Mouse (Mus musculus) MEL (cell line): Measurements from ENCODE around the gene Gm49369. TPM values are rescaled to one million over a fixed set of nuclear protein-coding genes. Genes with fewer than 3 reads are reported as not detected.

ENCODE experiments used
- DNase-seq: peaks from one replicate; pipeline ENCODE4 v3.0.0; 2011; ENCODE audit warnings: low read depth, low spot score
- H3K27ac ChIP-seq: 2 replicates; pipeline ENCODE4 v1.5.1; 2012; ENCODE audit warnings: low read depth, mild to moderate bottlenecking, control low read depth, low read length, moderate library complexity; ENCODE audit not compliant: control insufficient read depth
- H3K27me3 ChIP-seq, 2 experiments: fragments of 150-350 bp in 1 of 2; sonication (generic) in 1 of 2; 2 replicates each; pipeline ENCODE4 v1.6.1; 2012; ENCODE audit warnings: low read length in 2 of 2, mild to moderate bottlenecking in 2 of 2, improper control_type of control experiment in 1 of 2, moderate library complexity in 1 of 2; ENCODE audit not compliant: insufficient read depth in 2 of 2, control insufficient read depth in 1 of 2
- H3K36me3 ChIP-seq, 2 experiments: 2 replicates each; pipeline ENCODE4 v1.6.1; 2012 to 2014; ENCODE audit warnings: low read length in 2 of 2, improper control_type of control experiment in 1 of 2, inconsistent platforms in 1 of 2, mild to moderate bottlenecking in 1 of 2; ENCODE audit not compliant: insufficient read depth in 2 of 2, control insufficient read depth in 1 of 2
- H3K4me1 ChIP-seq, 2 experiments: fragments of 150-350 bp in 1 of 2; sonication (generic) in 1 of 2; 2 replicates each; pipeline ENCODE4 v1.6.1; 2012; ENCODE audit warnings: low read length in 2 of 2, improper control_type of control experiment in 1 of 2, mild to moderate bottlenecking in 1 of 2; ENCODE audit not compliant: insufficient read depth in 2 of 2, control insufficient read depth in 1 of 2
- H3K4me3 ChIP-seq, 2 experiments: fragments of 150-350 bp in 1 of 2; sonication (generic) in 1 of 2; 2 replicates each; pipeline ENCODE4 v1.5.1; 2012; ENCODE audit warnings: low read depth in 2 of 2, low read length in 2 of 2, mild to moderate bottlenecking in 2 of 2, moderate library complexity in 2 of 2, control low read depth in 1 of 2, improper control_type of control experiment in 1 of 2; ENCODE audit not compliant: control insufficient read depth in 1 of 2, insufficient read depth in 1 of 2
- H3K79me2 ChIP-seq: 2 replicates; pipeline ENCODE4 v1.6.1; 2012; ENCODE audit warnings: mild to moderate bottlenecking, low read length, moderate library complexity; ENCODE audit not compliant: control insufficient read depth, poor library complexity, insufficient read depth
- H3K9ac ChIP-seq: 2 replicates; pipeline ENCODE4 v1.6.1; 2012; ENCODE audit warnings: low read depth, mild to moderate bottlenecking, control low read depth, low read length, moderate library complexity; ENCODE audit not compliant: control insufficient read depth, poor library complexity, severe bottlenecking
- H3K9me3 ChIP-seq: fragments of 150-350 bp; sonication (generic); replicated peaks from 2 replicates; pipeline ENCODE4 v1.6.1; 2012; ENCODE audit warnings: mild to moderate bottlenecking, low read length, improper control_type of control experiment, moderate library complexity; ENCODE audit not compliant: insufficient read depth
- BHLHE40 ChIP-seq: IDR thresholded peaks from 2 replicates; pipeline ENCODE4 v1.6.1; 2012; ENCODE audit warnings: low read depth, mild to moderate bottlenecking, inconsistent platforms, low read length, improper control_type of control experiment, borderline replicate concordance
- CHD1 ChIP-seq: IDR thresholded peaks from 2 replicates; pipeline ENCODE4 v1.6.1; 2012; ENCODE audit warnings: low read depth, mild to moderate bottlenecking, inconsistent platforms, low read length, improper control_type of control experiment
- CTCF ChIP-seq, 3 experiments: IDR thresholded peaks in 2 of 3; conservative IDR thresholded peaks in 1 of 3; 2 replicates each; pipeline ENCODE4 v1.5.1; 2011 to 2012; ENCODE audit warnings: low read length in 3 of 3, low read depth in 2 of 3, mild to moderate bottlenecking in 2 of 3, improper control_type of control experiment in 1 of 3, inconsistent platforms in 1 of 3, mixed read lengths in 1 of 3, moderate library complexity in 1 of 3; ENCODE audit not compliant: control insufficient read depth in 1 of 3, insufficient read depth in 1 of 3, poor library complexity in 1 of 3, severe bottlenecking in 1 of 3
- ETS1 ChIP-seq: IDR thresholded peaks from 2 replicates; pipeline ENCODE4 v1.6.1; 2012; ENCODE audit warnings: low read depth, mild to moderate bottlenecking, inconsistent platforms, low read length, improper control_type of control experiment, moderate library complexity
- HCFC1 ChIP-seq: IDR thresholded peaks from 2 replicates; pipeline ENCODE4 v1.6.1; 2012; ENCODE audit warnings: low read depth, mild to moderate bottlenecking, inconsistent platforms, low read length, improper control_type of control experiment, moderate library complexity
- JUND ChIP-seq: IDR thresholded peaks from 2 replicates; pipeline ENCODE4 v1.6.1; 2011; ENCODE audit warnings: low read depth, mild to moderate bottlenecking, improper control_type of control experiment, low read length
- KAT2A ChIP-seq: conservative IDR thresholded peaks from 2 replicates; pipeline ENCODE4 v1.6.1; 2012; ENCODE audit warnings: low read depth, low read length, improper control_type of control experiment, inconsistent platforms
- MAFK ChIP-seq: IDR thresholded peaks from 2 replicates; pipeline ENCODE4 v1.6.1; 2011; ENCODE audit warnings: low read depth, mild to moderate bottlenecking, low read length, improper control_type of control experiment, borderline replicate concordance
- MAX ChIP-seq: IDR thresholded peaks from 2 replicates; pipeline ENCODE4 v1.6.1; 2011; ENCODE audit warnings: low read length, improper control_type of control experiment
- MAZ ChIP-seq: IDR thresholded peaks from 2 replicates; pipeline ENCODE4 v1.6.1; 2012; ENCODE audit warnings: low read depth, mild to moderate bottlenecking, inconsistent platforms, low read length, improper control_type of control experiment
- MXI1 ChIP-seq: IDR thresholded peaks from 2 replicates; pipeline ENCODE4 v1.6.1; 2011; ENCODE audit warnings: mild to moderate bottlenecking, low read depth, low read length, improper control_type of control experiment
- NELFE ChIP-seq: IDR thresholded peaks from 2 replicates; pipeline ENCODE4 v1.6.1; 2011; ENCODE audit warnings: low read depth, low read length, improper control_type of control experiment
- TAL1 ChIP-seq: IDR thresholded peaks from 2 replicates; pipeline ENCODE4 v1.6.1; 2012; ENCODE audit warnings: mild to moderate bottlenecking, inconsistent platforms, low read length, moderate library complexity, mixed read lengths
- TBP ChIP-seq: IDR thresholded peaks from 2 replicates; pipeline ENCODE4 v1.8.0; 2011; ENCODE audit warnings: low read depth, low read length, improper control_type of control experiment
- TCF12 ChIP-seq: IDR thresholded peaks from 2 replicates; pipeline ENCODE4 v1.6.1; 2014; ENCODE audit warnings: low read depth, mild to moderate bottlenecking, inconsistent platforms, low read length, improper control_type of control experiment, moderate library complexity
- USF1 ChIP-seq: IDR thresholded peaks from 2 replicates; pipeline ENCODE4 v1.6.1; 2014; ENCODE audit warnings: low read depth, mild to moderate bottlenecking, inconsistent platforms, low read length, improper control_type of control experiment, moderate library complexity
- USF2 ChIP-seq, 2 experiments: IDR thresholded peaks; 2 replicates each; pipeline ENCODE4 v1.6.1; 2011 to 2012; ENCODE audit warnings: improper control_type of control experiment in 2 of 2, low read length in 2 of 2, borderline replicate concordance in 1 of 2, inconsistent platforms in 1 of 2, low read depth in 1 of 2, mild to moderate bottlenecking in 1 of 2; ENCODE audit not compliant: insufficient read depth in 1 of 2
- ZC3H11A ChIP-seq: IDR thresholded peaks from 2 replicates; pipeline ENCODE4 v1.6.1; 2012; ENCODE audit warnings: low read depth, mild to moderate bottlenecking, inconsistent platforms, low read length, improper control_type of control experiment
- polyA plus RNA-seq, 2 experiments: library from polyadenylated mRNA; stranded (reverse) in 1 of 2; unstranded in 1 of 2; fragments of >175 nt in 1 of 2; fragments of >200 nt in 1 of 2; gene quantifications; 2 replicates each; pipeline versions ENCODE4 v1.2.1 to v1.2.4; 2012; ENCODE audit warnings: low replicate concordance in 2 of 2, low read depth in 1 of 2; ENCODE audit not compliant: insufficient read length in 2 of 2, insufficient read depth in 1 of 2, missing spikeins in 1 of 2
- total RNA-seq: library from RNA; depleted of rRNA; stranded (reverse); fragments of 300-350 nt; gene quantifications from 2 replicates; pipeline ENCODE4 v1.2.3, GENCODE M21; 2012

The Gm49369 gene
- total and polyA plus RNA-seq, 3 experiments, result 3.2 to 15.2 TPM; not detected in 1

DNA sequence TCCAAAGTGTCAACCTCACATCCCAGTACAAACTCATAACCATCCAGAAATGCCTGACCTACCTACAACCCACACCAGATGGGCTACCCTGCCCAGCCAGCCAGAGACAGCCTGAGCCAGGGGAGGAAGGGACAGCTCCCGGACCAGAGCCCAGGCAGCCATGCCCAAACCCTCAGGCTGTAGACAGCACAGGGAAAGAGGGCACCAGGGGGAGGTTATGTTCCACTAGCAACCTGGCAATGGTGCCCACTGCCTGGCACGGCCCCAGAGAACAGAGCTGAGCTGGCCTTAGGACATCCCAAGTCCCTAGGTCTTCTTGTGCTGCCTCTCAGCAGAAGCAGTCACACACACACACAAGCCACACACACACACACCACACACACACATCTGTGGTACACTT, 13.6 kb downstream of the Gm49369 start:
- Histone ChIP-seq H3K36me3 (no peaks in the 10 kb centered on the region), H3K27ac (no peak overlapping the region), H3K27me3 (no peaks in the 10 kb centered on the region; a peak in 1 of 4 replicates), H3K4me3 (no peak overlapping the region), H3K9me3 (no peaks in the 10 kb centered on the region), H3K4me1 (no peaks in the 10 kb centered on the region), H3K9ac (no peak overlapping the region), H3K79me2 (no peaks in the 10 kb centered on the region)
- no peak for DNase-seq
- TF ChIP-seq MAX (no peak), JUND (no peak), MAZ (no peak), USF2 (IDR thresholded peaks at IDR 0.05; ENCODE audit: borderline replicate concordance in 1 of 2, insufficient read depth in 1 of 2, low read depth in 1 of 2, low read length in 2 of 2) (no peak), MAFK (no peak), TCF12 (no peak), BHLHE40 (no peak), MXI1 (no peak), HCFC1 (no peak), CTCF (IDR thresholded peaks at IDR 0.05 in 2 of 3, conservative IDR thresholded peaks at IDR 0.05 in 1 of 3; ENCODE audit: control insufficient read depth in 1 of 3, insufficient read depth in 1 of 3, low read depth in 2 of 3, low read length in 3 of 3, poor library complexity in 1 of 3, severe bottlenecking in 1 of 3) (no peak), ETS1 (no peak), KAT2A (no peak), NELFE (no peak)

DNA sequence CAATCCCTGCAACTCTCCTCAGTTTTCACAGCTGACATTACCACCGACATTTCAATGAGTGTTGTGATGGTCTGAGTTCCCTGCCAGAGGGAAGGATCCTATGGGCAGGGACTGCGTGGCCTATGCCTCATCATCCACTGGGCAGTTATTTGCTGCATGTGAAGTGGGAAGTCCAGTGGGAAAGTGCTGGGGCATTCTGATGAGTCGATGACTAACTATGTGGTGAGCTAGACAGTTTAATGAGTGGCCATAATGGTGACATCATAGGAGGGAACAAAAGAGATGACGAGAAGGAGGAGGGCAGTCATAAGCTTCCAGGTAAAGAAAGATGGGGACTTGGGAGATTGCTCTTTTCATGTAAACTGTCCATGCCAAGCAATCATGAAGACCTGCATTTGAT, 19.4 kb downstream of the Gm49369 start:
- TF ChIP-seq CHD1 (no peak), MAX (no peak), JUND (no peak), TAL1 (no peak), TBP (no peak), ZC3H11A (no peak), USF1 (no peak)
- no peak overlapping the region for H3K27ac ChIP-seq
- no peak for DNase-seq
- no peaks in the 10 kb centered on the region for H3K4me1 ChIP-seq
- no peak overlapping the region for H3K4me3 ChIP-seq
- H3K9me3 ChIP-seq, result no peaks in the 10 kb centered on the region
- no peaks in the 10 kb centered on the region; a peak in 2 of 4 replicates for H3K27me3 ChIP-seq
- no peak overlapping the region for H3K9ac ChIP-seq
- H3K36me3 ChIP-seq, result no peaks in the 10 kb centered on the region
- H3K79me2 ChIP-seq, result no peaks in the 10 kb centered on the region
